Mouse (Mus musculus) liver, embryonic 11.5 days (tissue): Measurements from ENCODE around the gene Sh3bp4. TPM values are rescaled to one million over a fixed set of nuclear protein-coding genes. Genes with fewer than 3 reads are reported as not detected.

Experiments used
- ATAC-seq: fragments of 200-750 bp; cut with Nextera tagmentation; replicated peaks from 2 replicates; pipeline ENCODE4 v1.8.0; 2017; ENCODE audit warnings: moderate number of reproducible peaks, mild to moderate bottlenecking, moderate TSS enrichment, moderate library complexity; ENCODE audit not compliant: low FRiP score
- DNase-seq: peaks from one replicate; pipeline ENCODE4 v3.0.0-alpha.2; 2017; ENCODE audit warnings: low spot score
- H3K27ac ChIP-seq: fragments of 300-500 bp; sonication (generic); 2 replicates; pipeline ENCODE4 v1.5.1; 2014; ENCODE audit warnings: mild to moderate bottlenecking, low read depth, low read length, control low read depth
- H3K27me3 ChIP-seq: fragments of 300-500 bp; sonication (generic); replicated peaks from 2 replicates; pipeline ENCODE4 v1.6.1; 2014; ENCODE audit warnings: low read length, mixed read lengths; ENCODE audit not compliant: control insufficient read depth, insufficient read depth
- H3K36me3 ChIP-seq: fragments of 300-500 bp; sonication (generic); 2 replicates; pipeline ENCODE4 v1.6.1; 2014; ENCODE audit warnings: mild to moderate bottlenecking, low read length, moderate library complexity, mixed read lengths; ENCODE audit not compliant: control insufficient read depth, insufficient read depth
- H3K4me1 ChIP-seq: fragments of 300-500 bp; sonication (generic); replicated peaks from 2 replicates; pipeline ENCODE4 v1.6.1; 2014; ENCODE audit warnings: low read length, mixed read lengths; ENCODE audit not compliant: control insufficient read depth, insufficient read depth
- H3K4me2 ChIP-seq: fragments of 300-500 bp; sonication (generic); 2 replicates; pipeline ENCODE4 v1.6.1; 2014; ENCODE audit warnings: mild to moderate bottlenecking, control low read depth, moderate library complexity
- H3K4me3 ChIP-seq: fragments of 300-500 bp; sonication (generic); 2 replicates; pipeline ENCODE4 v1.5.1; 2014; ENCODE audit warnings: low read depth, low read length, control low read depth
- H3K9ac ChIP-seq: fragments of 300-500 bp; sonication (generic); 2 replicates; pipeline ENCODE4 v1.6.1; 2014; ENCODE audit warnings: low read depth, low read length, control low read depth
- H3K9me3 ChIP-seq: fragments of 300-500 bp; sonication (generic); 2 replicates; pipeline ENCODE4 v1.6.1; 2016; ENCODE audit warnings: low read length, inconsistent platforms, mixed read lengths; ENCODE audit not compliant: control insufficient read depth
- WGBS: fragments of 180-500 bp; shearing (Covaris S2); extraction: QIAGEN DNeasy Blood & Tissue Kit; methylation state at CpG from one replicate; pipeline ENCODE4 v1.1.7; 2014; 5-methylcytosine and 5-hydroxymethylcytosine counted together
- polyA plus RNA-seq: library from polyadenylated mRNA; unstranded; fragments of >200 nt; fragmentation: Nextera tagmentation; extraction: Ambion mirVana; gene quantifications from 2 replicates; pipeline ENCODE4 v1.2.1, GENCODE M21; 2014

Sh3bp4 gene
- polyA plus RNA-seq, 1 experiment from 2014 or later, result 4.4 TPM

GRCm38 (mm10) chr1:89133717-89134116 is 63.5 kb downstream of the Sh3bp4 start:
- ATAC-seq (no peak), DNase-seq (no peak)
- 69% methylated on average over 4 of the region's 4 CpGs for WGBS
- no peaks in the 10 kb centered on the region for H3K4me1 ChIP-seq
- H3K4me3 ChIP-seq, result no peak overlapping the region
- H3K36me3 ChIP-seq, result no peaks in the 10 kb centered on the region
- H3K9ac ChIP-seq, result no peak overlapping the region
- no peak overlapping the region for H3K4me2 ChIP-seq
- H3K27me3 ChIP-seq, result no peaks in the 10 kb centered on the region
- H3K27ac ChIP-seq, result no peak overlapping the region
- no peaks in the 10 kb centered on the region for H3K9me3 ChIP-seq

GRCm38 (mm10) chr1:89136089-89136811 is 66.0 kb downstream of the Sh3bp4 start:
- H3K36me3 ChIP-seq, result no peaks in the 10 kb centered on the region
- no peak for DNase-seq
- H3K4me1 ChIP-seq, result no peaks in the 10 kb centered on the region
- H3K9me3 ChIP-seq, result no peaks in the 10 kb centered on the region
- H3K27ac ChIP-seq, result no peak overlapping the region
- H3K27me3 ChIP-seq, result no peaks in the 10 kb centered on the region
- 88% methylated on average over 13 of the region's 13 CpGs for WGBS
- H3K9ac ChIP-seq, result no peak overlapping the region
- no peak overlapping the region for H3K4me2 ChIP-seq
- no peak for ATAC-seq
- no peak overlapping the region for H3K4me3 ChIP-seq

GRCm38 (mm10) chr1:89137086-89137816 is 67.0 kb downstream of the Sh3bp4 start:
- no peak overlapping the region for H3K27ac ChIP-seq
- H3K36me3 ChIP-seq, result no peaks in the 10 kb centered on the region
- H3K4me3 ChIP-seq, result no peak overlapping the region
- no peak for DNase-seq
- no peak overlapping the region for H3K9ac ChIP-seq
- no peaks in the 10 kb centered on the region for H3K4me1 ChIP-seq
- 89% methylated on average over 13 of the region's 13 CpGs for WGBS
- no peak for ATAC-seq
- no peaks in the 10 kb centered on the region for H3K9me3 ChIP-seq
- H3K27me3 ChIP-seq, result no peaks in the 10 kb centered on the region
- no peak overlapping the region for H3K4me2 ChIP-seq

- WGBS, result 66% methylated on average over 5 of the region's 5 CpGs
- Histone ChIP-seq H3K36me3 (no peaks in the 10 kb centered on the region), H3K27me3 (no peaks in the 10 kb centered on the region), H3K9me3 (no peaks in the 10 kb centered on the region), H3K4me2 (no peak overlapping the region), H3K4me1 (no peaks in the 10 kb centered on the region), H3K4me3 (no peak overlapping the region), H3K27ac (no peak overlapping the region), H3K9ac (no peak overlapping the region)
- ATAC-seq, result no peak
- no peak for DNase-seq
Observed at GRCm38 (mm10) chr1:89138316-89138715, 68.1 kb downstream of the Sh3bp4 start.

- no peak for ATAC-seq
- Histone ChIP-seq H3K27ac (no peak overlapping the region), H3K27me3 (no peaks in the 10 kb centered on the region), H3K4me3 (no peak overlapping the region), H3K9me3 (no peaks in the 10 kb centered on the region), H3K4me2 (no peak overlapping the region), H3K36me3 (peaks cover 3% of the 10 kb centered on the region; the same call in 1 of the 2 replicates), H3K9ac (no peak overlapping the region), H3K4me1 (no peaks in the 10 kb centered on the region)
- 81% methylated on average over 9 of the region's 9 CpGs for WGBS
- DNase-seq, result no peak
Observed at GRCm38 (mm10) chr1:89140113-89140512, 69.9 kb downstream of the Sh3bp4 start.

GRCm38 (mm10) chr1:89151071-89151470 is 80.9 kb downstream of the Sh3bp4 start:
- Histone ChIP-seq H3K4me1 (no peaks in the 10 kb centered on the region), H3K4me3 (no peak overlapping the region), H3K27me3 (no peaks in the 10 kb centered on the region), H3K36me3 (no peaks in the 10 kb centered on the region), H3K4me2 (no peak overlapping the region), H3K9ac (no peak overlapping the region), H3K27ac (no peak overlapping the region), H3K9me3 (no peaks in the 10 kb centered on the region)
- WGBS, result 77% methylated on average over 7 of the region's 7 CpGs
- DNase-seq (no peak), ATAC-seq (no peak)

- no peaks in the 10 kb centered on the region for H3K27me3 ChIP-seq
- no peak overlapping the region for H3K9ac ChIP-seq
- ATAC-seq (no peak), DNase-seq (no peak)
- H3K27ac ChIP-seq, result no peak overlapping the region
- H3K4me2 ChIP-seq, result no peak overlapping the region
- no peaks in the 10 kb centered on the region for H3K36me3 ChIP-seq
- H3K9me3 ChIP-seq, result no peaks in the 10 kb centered on the region
- no peaks in the 10 kb centered on the region for H3K4me1 ChIP-seq
- WGBS, result 79% methylated on average over 7 of the region's 7 CpGs
- no peak overlapping the region for H3K4me3 ChIP-seq
Observed at GRCm38 (mm10) chr1:89152576-89152975, 82.4 kb downstream of the Sh3bp4 start.

GRCm38 (mm10) chr1:89153203-89153602 is 83.0 kb downstream of the Sh3bp4 start:
- WGBS, result 76% methylated on average over 6 of the region's 6 CpGs
- ATAC-seq (no peak), DNase-seq (no peak)
- no peak overlapping the region for H3K4me2 ChIP-seq
- no peak overlapping the region for H3K4me3 ChIP-seq
- H3K9me3 ChIP-seq, result no peaks in the 10 kb centered on the region
- no peak overlapping the region for H3K9ac ChIP-seq
- H3K36me3 ChIP-seq, result no peaks in the 10 kb centered on the region
- H3K27me3 ChIP-seq, result no peaks in the 10 kb centered on the region
- H3K27ac ChIP-seq, result no peak overlapping the region
- H3K4me1 ChIP-seq, result no peaks in the 10 kb centered on the region

- no peaks in the 10 kb centered on the region; the same call in 1 of the 2 replicates for H3K9me3 ChIP-seq
- no peak overlapping the region for H3K9ac ChIP-seq
- no peaks in the 10 kb centered on the region for H3K4me1 ChIP-seq
- H3K4me3 ChIP-seq, result no peak overlapping the region
- no peaks in the 10 kb centered on the region for H3K36me3 ChIP-seq
- WGBS, result 87% methylated on average over 6 of the region's 6 CpGs
- H3K4me2 ChIP-seq, result no peak overlapping the region
- DNase-seq (no peak), ATAC-seq (no peak)
- H3K27me3 ChIP-seq, result no peaks in the 10 kb centered on the region
- H3K27ac ChIP-seq, result no peak overlapping the region
Observed at GRCm38 (mm10) chr1:89163483-89163882, 93.3 kb downstream of the Sh3bp4 start.
